Mouse (Mus musculus): ENCODE results near the gene Adh4.

DNA sequence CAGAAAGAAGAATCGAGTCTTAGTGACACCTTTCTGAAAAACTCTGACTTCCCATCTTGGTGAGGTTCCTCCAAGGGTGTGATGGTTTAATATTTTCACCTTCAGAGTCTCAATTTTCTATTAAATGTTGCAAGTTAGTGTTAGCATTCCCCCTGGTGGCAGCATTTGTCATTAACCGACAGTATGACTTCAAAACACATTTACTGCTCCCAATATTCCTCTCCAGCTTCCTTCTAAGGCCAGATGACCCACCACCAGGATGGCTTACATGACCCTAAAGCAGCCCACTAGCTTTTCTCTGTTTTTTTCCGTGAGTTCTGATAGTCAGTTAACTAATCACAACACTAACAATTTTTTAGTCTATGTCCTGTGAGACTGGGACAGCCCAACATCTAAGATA, 9.9 kb upstream of the Adh4 start:
- TF ChIP-seq CTCF (IDR thresholded peaks at IDR 0.05; ENCODE audit: extremely low read depth, insufficient read length, insufficient replicate concordance, low read depth, low read length) (no peak), POLR2A (IDR thresholded peaks at IDR 0.05; ENCODE audit: low read depth, low read length) (no peak)
